ENCODE assay signal across 8 mouse cellular contexts in genomic region chr2:20965361-20965760, GRCm38 (mm10). TPM values are rescaled to one million over a fixed set of nuclear protein-coding genes. Genes with fewer than 3 reads are reported as not detected.
DNase-seq lines count a peak whose midpoint lies in the region; ATAC-seq and TF ChIP-seq lines count a peak whose summit lies in the region.

No protein-coding gene starts in this region.

- peak overlapping the region; percentile 82 for H3K4me2 ChIP-seq in heart, postnatal 0 days (ENCODE audit: low read depth, low read length)
- peak overlapping the region; percentile 87 for H3K4me2 ChIP-seq in embryonic facial prominence, embryonic 14.5 days (ENCODE audit: low read depth, low read length)
- H3K4me2 ChIP-seq in hindbrain, embryonic 13.5 days: peak overlapping the region; percentile 83
- peak overlapping the region; percentile 77 for H3K4me2 ChIP-seq in midbrain, embryonic 14.5 days (ENCODE audit: low read length)

- peak overlapping the region; percentile 95; the same call in 1 of the 2 replicates for H3K9ac ChIP-seq in heart, postnatal 0 days (replicated peaks; ENCODE audit: low read depth, low read length)
- H3K9ac ChIP-seq in embryonic facial prominence, embryonic 14.5 days (ENCODE audit: low read depth, low read length): no peak overlapping the region
- peak overlapping the region; percentile 100 for H3K9ac ChIP-seq in hindbrain, embryonic 13.5 days
- peak overlapping the region; percentile 99; the same call in 1 of the 2 replicates for H3K9ac ChIP-seq in midbrain, embryonic 14.5 days (replicated peaks; ENCODE audit: low read length)

- DNase-seq in heart, postnatal 0 days (ENCODE audit: low spot score): no peak
- DNase-seq in heart, adult 11 months: no peak
- DNase-seq in embryonic facial prominence, embryonic 14.5 days (ENCODE audit: low spot score): no peak
- DNase-seq in midbrain, embryonic 14.5 days: no peak
- no peak for DNase-seq in spleen, postnatal 10 days (ENCODE audit: low spot score in 2 of 2)
- DNase-seq in kidney, adult 8-10 months: no peak
- DNase-seq in adrenal gland, postnatal 36 days: no peak

- no peak for ATAC-seq in heart, postnatal 0 days (ENCODE audit: insufficient read depth, low read depth)
- ATAC-seq in embryonic facial prominence, embryonic 14.5 days (ENCODE audit: low read depth): no peak
- ATAC-seq in hindbrain, embryonic 13.5 days (ENCODE audit: low FRiP score): no peak
- ATAC-seq in midbrain, embryonic 14.5 days (ENCODE audit: low FRiP score, low TSS enrichment): no peak

- H3K27ac ChIP-seq in heart, postnatal 0 days (ENCODE audit: low read depth): 0 out of 2 replicates have a peak overlapping the region, but pooled peaks have one; percentile 21
- no peak overlapping the region for H3K27ac ChIP-seq in embryonic facial prominence, embryonic 14.5 days (replicated peaks; ENCODE audit: low read depth, low read length)
- H3K27ac ChIP-seq in hindbrain, embryonic 13.5 days: no peak overlapping the region
- no peak overlapping the region for H3K27ac ChIP-seq in midbrain, embryonic 14.5 days (replicated peaks; ENCODE audit: low read depth, low read length)

- peaks cover 37% of the 10 kb centered on the region for H3K4me1 ChIP-seq in heart, postnatal 0 days (ENCODE audit: control insufficient read depth, insufficient read depth)
- H3K4me1 ChIP-seq in embryonic facial prominence, embryonic 14.5 days (ENCODE audit: control insufficient read depth, insufficient read depth, low read length): peaks cover 20% of the 10 kb centered on the region
- H3K4me1 ChIP-seq in hindbrain, embryonic 13.5 days (replicated peaks): peaks cover 56% of the 10 kb centered on the region
- H3K4me1 ChIP-seq in midbrain, embryonic 14.5 days (ENCODE audit: control insufficient read depth, insufficient read depth, low read length): peaks cover 44% of the 10 kb centered on the region

- no peak for TF ChIP-seq CTCF in heart, postnatal 0 days (IDR thresholded peaks at IDR 0.05; ENCODE audit: low read depth)

- TF ChIP-seq EP300 in heart, postnatal 0 days (IDR thresholded peaks at IDR 0.05; ENCODE audit: low read depth): no peak

- WGBS in heart, postnatal 0 days: 66% methylated on average over 3 of the region's 3 CpGs
- 84% methylated on average over 3 of the region's 3 CpGs for WGBS in embryonic facial prominence, embryonic 14.5 days
- WGBS in hindbrain, embryonic 13.5 days: 59% methylated on average over 3 of the region's 3 CpGs
- WGBS in midbrain, embryonic 14.5 days: 61% methylated on average over 3 of the region's 3 CpGs

- no peaks in the 10 kb centered on the region for H3K27me3 ChIP-seq in heart, postnatal 0 days (ENCODE audit: control insufficient read depth, insufficient read depth, low read length)
- no peaks in the 10 kb centered on the region for H3K27me3 ChIP-seq in embryonic facial prominence, embryonic 14.5 days (replicated peaks; ENCODE audit: control insufficient read depth, insufficient read depth, low read length)
- H3K27me3 ChIP-seq in hindbrain, embryonic 13.5 days: no peaks in the 10 kb centered on the region
- H3K27me3 ChIP-seq in midbrain, embryonic 14.5 days (ENCODE audit: control insufficient read depth, insufficient read depth, low read length): no peaks in the 10 kb centered on the region

- H3K9me3 ChIP-seq in heart, postnatal 0 days (replicated peaks; ENCODE audit: control insufficient read depth, low read length): no peaks in the 10 kb centered on the region
- H3K9me3 ChIP-seq in embryonic facial prominence, embryonic 14.5 days (ENCODE audit: control insufficient read depth, low read length): no peaks in the 10 kb centered on the region
- no peaks in the 10 kb centered on the region for H3K9me3 ChIP-seq in hindbrain, embryonic 13.5 days
- H3K9me3 ChIP-seq in midbrain, embryonic 14.5 days (ENCODE audit: control insufficient read depth, low read length): no peaks in the 10 kb centered on the region

- H3K36me3 ChIP-seq in heart, postnatal 0 days (replicated peaks; ENCODE audit: control insufficient read depth, insufficient read depth, low read length): no peaks in the 10 kb centered on the region
- no peaks in the 10 kb centered on the region for H3K36me3 ChIP-seq in embryonic facial prominence, embryonic 14.5 days (ENCODE audit: control insufficient read depth, insufficient read depth, low read length)
- H3K36me3 ChIP-seq in hindbrain, embryonic 13.5 days: no peaks in the 10 kb centered on the region
- no peaks in the 10 kb centered on the region for H3K36me3 ChIP-seq in midbrain, embryonic 14.5 days (ENCODE audit: control insufficient read depth, insufficient read depth, low read length)

- peak overlapping the region; percentile 89 for H3K4me3 ChIP-seq in heart, postnatal 0 days (ENCODE audit: low read depth, low read length)
- peak overlapping the region; percentile 87; the same call in 1 of the 2 replicates for H3K4me3 ChIP-seq in embryonic facial prominence, embryonic 14.5 days (ENCODE audit: low read depth, low read length)
- peak overlapping the region; percentile 93 for H3K4me3 ChIP-seq in hindbrain, embryonic 13.5 days
- peak overlapping the region; percentile 93 for H3K4me3 ChIP-seq in midbrain, embryonic 14.5 days (replicated peaks; ENCODE audit: low read depth, low read length)

RNA-seq across cellular contexts. Expression of gene Arhgap21, which starts 3.3 kb away (rescaled TPM):
- total RNA-seq in heart, postnatal 0 days (2014; rRNA removed; ENCODE audit: low replicate concordance): 66.7 and 77.3 TPM in 2 replicates
- polyA plus RNA-seq in heart, postnatal 0 days (2015; fragmentation: Nextera tagmentation; extraction: Ambion mirVana): 10.1 and 11.4 TPM in 2 replicates
- 19.1 and 20.3 TPM in 2 replicates for polyA plus RNA-seq in embryonic facial prominence, embryonic 14.5 days (2014; fragmentation: Nextera tagmentation; extraction: Ambion mirVana)
- 35.6 and 41.1 TPM in 2 replicates for polyA plus RNA-seq in hindbrain, embryonic 13.5 days (2015; fragmentation: Nextera tagmentation; extraction: Ambion mirVana)
- 62.7 TPM in 2 replicates for polyA plus RNA-seq in midbrain, embryonic 14.5 days (2014; fragmentation: Nextera tagmentation; extraction: Ambion mirVana)
- 10 to 100 TPM; 77.6 to 88.4 TPM for total RNA-seq in adrenal gland, postnatal 36 days (2021)
